Mouse (Mus musculus) bone marrow macrophage, adult 2 months (primary cell): Measurements from ENCODE around the gene Pola2.

ENCODE experiments used
- CTCF ChIP-seq: IDR thresholded peaks from 2 replicates; pipeline ENCODE4 v1.5.1; 2012; ENCODE audit warnings: low read depth, mild to moderate bottlenecking, low read length, moderate library complexity
- POLR2A ChIP-seq: IDR thresholded peaks from 2 replicates; pipeline ENCODE4 v1.6.1; 2012; ENCODE audit warnings: mild to moderate bottlenecking, low read depth, low read length, borderline replicate concordance

- no peak for TF ChIP-seq POLR2A
- TF ChIP-seq CTCF = no peak
These were observed 1.4 kb downstream of the Pola2 start for GRCm38 (mm10) chr19:5962651-5963050.
